Mouse (Mus musculus): ENCODE measurements around the gene Rpgrip1. TPM values are rescaled to one million over a fixed set of nuclear protein-coding genes. Genes with fewer than 3 reads are reported as not detected.

Rpgrip1 gene
- polyA plus RNA-seq, 1 experiment = 4.4 TPM

DNA sequence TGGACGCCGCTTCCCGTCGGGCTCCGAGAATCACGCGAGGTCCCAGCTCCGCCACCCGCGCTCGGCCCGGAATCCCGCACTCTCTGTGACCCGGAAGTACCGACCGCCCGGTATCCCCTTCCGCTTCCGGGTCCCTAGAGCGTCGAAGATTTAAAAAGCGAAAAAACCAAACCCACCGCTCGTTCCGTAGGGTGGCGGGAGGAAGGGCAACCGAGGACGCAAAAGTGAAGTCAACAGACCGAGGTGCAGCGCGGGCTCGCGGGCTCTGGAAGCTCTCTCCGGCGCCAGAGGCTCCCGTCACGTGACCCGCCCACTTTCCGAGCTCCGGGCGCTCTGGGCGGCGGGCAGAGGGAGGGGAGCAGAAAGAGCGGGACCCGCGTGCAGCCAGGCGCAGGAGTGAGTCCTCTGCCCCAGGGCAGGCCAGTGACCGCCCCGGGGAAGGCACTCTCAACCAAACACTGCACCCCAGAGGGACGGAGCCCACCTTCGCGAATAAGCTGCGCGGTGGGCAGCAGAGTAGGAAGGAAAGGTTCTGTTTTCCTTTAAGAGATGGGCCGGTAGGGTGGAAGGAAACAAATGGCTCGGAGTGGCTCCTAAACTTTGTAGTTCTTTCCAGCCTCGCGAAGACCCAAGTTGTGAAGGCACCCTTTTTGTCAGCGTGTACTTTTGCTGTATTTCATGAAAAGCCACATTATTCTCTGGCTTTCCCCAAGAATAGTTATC lies 86.8 kb downstream of the Rpgrip1 start, which contains the start of gene Supt16:
Gene Supt16 (minus strand): TSS at position 261 of the 723 bp plus-strand sequence.
- no peak for DNase-seq (ENCODE audit: low read depth)

DNA sequence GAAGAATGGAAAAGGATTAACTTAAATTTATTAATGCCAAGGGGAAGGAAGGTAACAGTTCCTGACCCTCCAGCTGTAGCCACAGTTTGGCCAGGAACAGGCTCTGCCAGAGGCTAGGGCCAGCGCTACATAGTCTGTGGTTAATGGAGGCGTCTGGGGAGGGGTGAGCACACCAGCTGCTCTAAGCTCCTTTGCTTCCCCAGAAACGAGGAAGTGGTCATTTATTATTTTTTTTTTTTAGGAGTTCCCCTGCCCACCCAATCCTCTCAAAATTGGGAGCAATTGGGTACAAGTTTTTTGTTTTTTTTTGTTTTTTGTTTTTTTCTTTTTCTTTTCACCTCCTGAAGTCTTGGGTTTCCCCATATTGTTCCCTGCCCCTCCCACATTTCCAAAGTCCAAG lies 87.6 kb downstream of the Rpgrip1 start:
- DNase-seq (ENCODE audit: low read depth) = no peak

DNA sequence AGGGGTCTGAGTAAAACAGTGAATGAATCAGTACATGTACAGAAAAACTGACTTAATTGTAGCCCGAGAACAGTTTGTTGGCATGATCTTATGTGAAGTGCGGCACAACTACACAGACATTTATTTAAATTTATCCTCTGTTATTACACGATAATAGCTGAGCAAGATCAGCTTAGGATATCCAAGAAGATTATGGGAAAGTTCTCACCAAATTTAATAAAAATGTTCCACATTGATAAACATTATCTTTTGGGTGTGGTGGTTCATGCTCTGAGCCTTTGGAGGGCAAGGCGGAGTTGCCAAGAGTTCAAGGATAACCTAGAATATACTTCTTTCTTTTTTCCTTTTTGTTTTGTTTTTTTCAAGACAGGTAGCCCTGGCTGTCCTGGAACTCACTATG lies 88.9 kb downstream of the Rpgrip1 start:
- DNase-seq (ENCODE audit: low read depth) = no peak

Other genes starting within 250 kb of the Rpgrip1 start
- 30.5 and 32.8 TPM in 2 replicates for gene Mettl17, start 225.9 kb upstream of the Rpgrip1 start, polyA plus RNA-seq (2012; rRNA removed)
- 0.51 and 0.77 TPM in 2 replicates for gene Slc39a2, start 217.8 kb upstream of the Rpgrip1 start, polyA plus RNA-seq (2012; rRNA removed)
- 178 and 261 TPM in 2 replicates for gene Ndrg2, start 196.5 kb upstream of the Rpgrip1 start, polyA plus RNA-seq (2012; rRNA removed)
- gene Tppp2, start 192.3 kb upstream of the Rpgrip1 start, polyA plus RNA-seq (2012; rRNA removed) = 1.6 and 2.3 TPM in 2 replicates
- gene Rnase13, start 187.9 kb upstream of the Rpgrip1 start, polyA plus RNA-seq (2012; rRNA removed) = 210 and 501 TPM in 2 replicates
- gene Arhgef40, start 126.0 kb upstream of the Rpgrip1 start, polyA plus RNA-seq (2012; rRNA removed) = 103 and 141 TPM in 2 replicates
- gene Tmem253, start 95.0 kb upstream of the Rpgrip1 start, polyA plus RNA-seq (2012; rRNA removed) = 0.51 and 0.55 TPM in 2 replicates
- gene Zfp219, start 90.0 kb upstream of the Rpgrip1 start, polyA plus RNA-seq (2012; rRNA removed) = 65.7 and 74.2 TPM in 2 replicates
- gene Olfr221, start 68.2 kb upstream of the Rpgrip1 start, polyA plus RNA-seq (2012; rRNA removed) = not detected in 2 replicates
- 62.5 and 71.6 TPM in 2 replicates for gene Hnrnpc, start 6.7 kb upstream of the Rpgrip1 start, polyA plus RNA-seq (2012; rRNA removed)
- 9.6 and 13.1 TPM in 2 replicates for gene Supt16, start 86.7 kb downstream of the Rpgrip1 start, polyA plus RNA-seq (2012; rRNA removed)
- 30.1 and 35.2 TPM in 2 replicates for gene Chd8, start 147.1 kb downstream of the Rpgrip1 start, polyA plus RNA-seq (2012; rRNA removed)
- gene Tox4, start 168.4 kb downstream of the Rpgrip1 start, polyA plus RNA-seq (2012; rRNA removed) = 30.5 and 38.7 TPM in 2 replicates
- 11.4 TPM in 2 replicates for gene Rab2b, start 168.8 kb downstream of the Rpgrip1 start, polyA plus RNA-seq (2012; rRNA removed)
- 18.8 and 19.2 TPM in 2 replicates for gene Mettl3, start 194.4 kb downstream of the Rpgrip1 start, polyA plus RNA-seq (2012; rRNA removed)
- 5.7 and 7.6 TPM in 2 replicates for gene Sall2, start 218.1 kb downstream of the Rpgrip1 start, polyA plus RNA-seq (2012; rRNA removed)
- gene Olfr1513, start 245.7 kb downstream of the Rpgrip1 start, polyA plus RNA-seq (2012; rRNA removed) = not detected in 2 replicates

Data from gonadal fat pad, adult 2 months (tissue).